Comparison of ENCODE assay signal across 10 mouse cellular contexts in genomic region chr11:5512099-5512725, GRCm38 (mm10). TPM values are rescaled to one million over a fixed set of nuclear protein-coding genes. Genes with fewer than 3 reads are reported as not detected.
A peak's percentile ranks its signal among the peaks of the same experiment; 100 is the strongest.
DNase-seq lines count a peak whose midpoint lies in the region; ATAC-seq and TF ChIP-seq lines count a peak whose summit lies in the region.
"Had no signal": no experiment of that assay in that cellular context is flagged by ENCODE, and none has a peak within 500 bp of the region (broad histone marks: within the 10 kb centered on the region; RNA-seq: fewer than 3 reads in every experiment).

No protein-coding gene starts in this region.

- no peaks in the 10 kb centered on the region for H3K27me3 ChIP-seq in spleen, adult 2 months (ENCODE audit: control insufficient read depth, insufficient read depth, low read length)
- H3K27me3 ChIP-seq: hindbrain, embryonic 15.5 days had no signal

- WGBS in spleen, adult 2 months = 24% methylated on average over 12 of the region's 12 CpGs

- ATAC-seq in monocyte, adult 5-6 weeks (replicated peaks; ENCODE audit: insufficient number of reproducible peaks, low FRiP score, low TSS enrichment, poor library complexity, severe bottlenecking) = peak; percentile 47

- TF ChIP-seq CTCF in spleen, adult 2 months (IDR thresholded peaks at IDR 0.05; ENCODE audit: extremely low read depth, insufficient read depth, insufficient read length, insufficient replicate concordance) = no peak

- peak overlapping the region; percentile 80 for H3K27ac ChIP-seq in spleen, adult 2 months (ENCODE audit: insufficient read depth, low read length)
- H3K27ac ChIP-seq: hindbrain, embryonic 15.5 days had no signal

- H3K36me3 ChIP-seq in spleen, adult 2 months (ENCODE audit: control insufficient read depth, insufficient read depth, low read length) = no peaks in the 10 kb centered on the region
- H3K36me3 ChIP-seq: hindbrain, embryonic 15.5 days had no signal

- DNase-seq in spleen, adult 2 months (ENCODE audit: low read depth in 1 of 2, low spot score in 2 of 2) = peak in 1 of 2 experiments; percentile 25
- DNase-seq in spleen, postnatal 14 days (ENCODE audit: low spot score in 2 of 2) = no peak
- peak; percentile 35 for DNase-seq in ZHBTc4 (ENCODE audit: low read depth, low spot score)
- peak; percentile 56 for DNase-seq in kidney, postnatal 10 days
- no peak for DNase-seq in right cerebral cortex, postnatal 4 days
- DNase-seq in adrenal gland, postnatal 36 days = no peak
- DNase-seq in cerebellum, postnatal 14 days = no peak
- DNase-seq: layer of hippocampus, adult 9-11 months had no signal

- H3K4me1 ChIP-seq in spleen, adult 2 months (ENCODE audit: control insufficient read depth, insufficient read depth, insufficient read length) = peaks cover 19% of the 10 kb centered on the region; the same call in 1 of the 2 replicates
- H3K4me1 ChIP-seq: hindbrain, embryonic 15.5 days had no signal

- H3K4me3 ChIP-seq in spleen, adult 2 months (ENCODE audit: extremely low read depth, insufficient read depth, insufficient read length) = no peak overlapping the region
- H3K4me3 ChIP-seq: hindbrain, embryonic 15.5 days had no signal

- TF ChIP-seq POLR2A in spleen, adult 2 months (IDR thresholded peaks at IDR 0.05; ENCODE audit: low read depth, low read length) = no peak

RNA-seq across cellular contexts. Expression of gene Xbp1, which starts 8.2 kb away (rescaled TPM):
- 63.7 and 75.6 TPM in 2 replicates for polyA plus RNA-seq in spleen, adult 2 months (2012; rRNA removed)
- total RNA-seq in monocyte, adult 5-6 weeks (2017) = 247 to 277 TPM (median 261 TPM) in 3 replicates
- 100 to 1,000 TPM; 199 to 215 TPM for total RNA-seq in adrenal gland, postnatal 36 days (2021)

RNA-seq across cellular contexts. Expression of gene Ccdc117, which starts 29.8 kb away (rescaled TPM):
- 4.7 and 5.6 TPM in 2 replicates for polyA plus RNA-seq in spleen, adult 2 months (2012; rRNA removed)
- total RNA-seq in monocyte, adult 5-6 weeks (2017) = 45.0 to 57.3 TPM (median 46.3 TPM) in 3 replicates
- 10 to 100 TPM; 33.7 to 37.5 TPM for total RNA-seq in adrenal gland, postnatal 36 days (2021)

RNA-seq across cellular contexts. Expression of gene Ankrd36, which starts 57.3 kb away (rescaled TPM):
- 0.02 TPM in 1 of 2 replicates, not detected in the other for polyA plus RNA-seq in spleen, adult 2 months (2012; rRNA removed)
- total RNA-seq in monocyte, adult 5-6 weeks (2017) = 0.95 to 1.7 TPM in 2 of 3 replicates, not detected in the other
- total RNA-seq in adrenal gland, postnatal 36 days (2021) = not detected
- polyA plus RNA-seq: hindbrain, embryonic 15.5 days had no signal

Comparison
In these comparisons a context has a peak if more than half of its experiments do, and no peak if none do; other contexts are left out.
1. DNase-seq: peak in ZHBTc4 (single experiment) and kidney, postnatal 10 days (single experiment); none in spleen, postnatal 14 days (0 of 2), right cerebral cortex, postnatal 4 days (single experiment), adrenal gland, postnatal 36 days (0 of 2) and cerebellum, postnatal 14 days (0 of 2).